Mouse (Mus musculus) adrenal gland, postnatal 10 days (tissue): ENCODE data around the gene Tuba3a. TPM values are rescaled to one million over a fixed set of nuclear protein-coding genes. Genes with fewer than 3 reads are reported as not detected.
A peak's percentile ranks its signal among the peaks of the same experiment; 100 is the strongest.

Source experiments
- DNase-seq: peaks from one replicate; pipeline ENCODE4 v3.0.0; 2021; ENCODE audit warnings: mixed read lengths
- long read RNA-seq, 2 experiments: library from polyadenylated mRNA; stranded (forward); transcript quantifications; one replicate each; pipeline ENCODE4 v2.0.0; 2021
- total RNA-seq, 2 experiments: library from RNA; stranded (reverse); gene quantifications; 2 replicates each; pipeline ENCODE4 v1.2.3; 2021

Gene Tuba3a
- total RNA-seq: not detected
- long read RNA-seq, experiment 1: 0 reads
- long read RNA-seq, experiment 2: 0 reads

GRCm38 (mm10) chr6:125285890-125286289, at the start of gene Tuba3a:
Tuba3a (minus strand) TSS chr6:125286042.
- DNase-seq: no peak

- no peak for DNase-seq
These were observed 48.5 kb upstream of the Tuba3a start for GRCm38 (mm10) chr6:125334356-125334755.

- no peak for DNase-seq
These were observed 47.5 kb upstream of the Tuba3a start for GRCm38 (mm10) chr6:125333112-125333899.

- DNase-seq: peak; percentile 96
These were observed 44.9 kb upstream of the Tuba3a start for GRCm38 (mm10) chr6:125330626-125331326.

GRCm38 (mm10) chr6:125328243-125328642, 42.4 kb upstream of the Tuba3a start:
- DNase-seq: peak; percentile 67

- DNase-seq: peak; percentile 50
These were observed 39.5 kb upstream of the Tuba3a start for GRCm38 (mm10) chr6:125325337-125325736.

- no peak for DNase-seq
These were observed 37.7 kb upstream of the Tuba3a start for GRCm38 (mm10) chr6:125323547-125323946.

- no peak for DNase-seq
These were observed 37.0 kb upstream of the Tuba3a start for GRCm38 (mm10) chr6:125322794-125323193.

GRCm38 (mm10) chr6:125321114-125321855, 35.4 kb upstream of the Tuba3a start:
- no peak for DNase-seq

- no peak for DNase-seq
These were observed 34.5 kb upstream of the Tuba3a start, which contains the start of gene Scnn1a for GRCm38 (mm10) chr6:125320323-125320722. Scnn1a (plus strand) TSS chr6:125320659.

- no peak for DNase-seq
These were observed 34.1 kb upstream of the Tuba3a start for GRCm38 (mm10) chr6:125319919-125320296.

GRCm38 (mm10) chr6:125318981-125319918, 33.4 kb upstream of the Tuba3a start:
- DNase-seq: peak; percentile 53

GRCm38 (mm10) chr6:125317077-125317476, 31.2 kb upstream of the Tuba3a start:
- DNase-seq: peak; percentile 1

- DNase-seq: no peak
These were observed 28.9 kb upstream of the Tuba3a start for GRCm38 (mm10) chr6:125314746-125315145.

- DNase-seq: no peak
These were observed 28.4 kb upstream of the Tuba3a start for GRCm38 (mm10) chr6:125314231-125314563.

GRCm38 (mm10) chr6:125313546-125314230, 27.8 kb upstream of the Tuba3a start, which contains the start of gene Ltbr:
Ltbr (minus strand) TSS chr6:125313885.
- peak; percentile 96 for DNase-seq

GRCm38 (mm10) chr6:125312581-125313355, 26.9 kb upstream of the Tuba3a start:
- peak; percentile 50 for DNase-seq

GRCm38 (mm10) chr6:125312171-125312570, 26.3 kb upstream of the Tuba3a start:
- DNase-seq: no peak

- no peak for DNase-seq
These were observed 23.6 kb upstream of the Tuba3a start for GRCm38 (mm10) chr6:125309406-125309805.

- no peak for DNase-seq
These were observed 23.1 kb upstream of the Tuba3a start for GRCm38 (mm10) chr6:125308921-125309320.
